ENCODE assay signal across 15 mouse cellular contexts in the genomic region with DNA sequence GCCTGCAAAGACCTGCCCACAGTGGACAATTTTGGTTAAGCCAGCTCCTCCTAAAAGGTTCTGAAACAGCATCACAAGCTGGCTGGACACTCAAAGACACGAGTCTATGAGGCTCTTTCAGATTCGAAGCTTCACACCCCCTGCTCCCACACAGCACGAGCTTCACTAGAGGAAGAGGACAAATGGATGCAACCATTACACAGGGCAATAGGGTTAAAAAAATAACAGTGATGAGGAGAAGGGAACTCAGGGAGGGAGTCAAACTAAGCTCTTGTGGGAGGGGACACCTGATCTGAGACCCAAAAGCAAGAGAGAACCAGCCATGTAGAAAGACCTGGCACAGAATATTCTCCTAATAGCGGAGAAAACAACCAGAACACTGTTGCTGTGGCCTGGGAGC.
"Had no signal": no experiment of that assay in that cellular context is flagged by ENCODE, and none has a peak within 500 bp of the region (broad histone marks: within the 10 kb centered on the region; RNA-seq: fewer than 3 reads in every experiment).

No protein-coding gene starts in this region.

- H3K4me3 ChIP-seq: neural tube, embryonic 15.5 days; stomach, embryonic 15.5 days had no signal

- H3K9ac ChIP-seq: neural tube, embryonic 15.5 days; stomach, embryonic 15.5 days had no signal

- H3K27me3 ChIP-seq: neural tube, embryonic 15.5 days; stomach, embryonic 15.5 days had no signal

- H3K9me3 ChIP-seq: neural tube, embryonic 15.5 days; stomach, embryonic 15.5 days had no signal

- H3K4me2 ChIP-seq: neural tube, embryonic 15.5 days; stomach, embryonic 15.5 days had no signal

- H3K27ac ChIP-seq: neural tube, embryonic 15.5 days; stomach, embryonic 15.5 days; stomach, postnatal 0 days had no signal

- H3K36me3 ChIP-seq: neural tube, embryonic 15.5 days; stomach, embryonic 15.5 days had no signal

- DNase-seq: retina, postnatal 1 day; right cerebral cortex, adult 18-20 months; right cerebral cortex, postnatal 14 days; right cerebral cortex, postnatal 25 days; right cerebral cortex, postnatal 4 days; spleen, adult 18-20 months; thymus, adult 18-20 months; thymus, adult 2 months; thymus, postnatal 14 days; thymus, postnatal 25 days; thymus, postnatal 36 days; thymus, postnatal 4 days had no signal

- H3K4me1 ChIP-seq: neural tube, embryonic 15.5 days; stomach, embryonic 15.5 days had no signal
